9 mouse cellular contexts compared by ENCODE assay signal in the genomic region with DNA sequence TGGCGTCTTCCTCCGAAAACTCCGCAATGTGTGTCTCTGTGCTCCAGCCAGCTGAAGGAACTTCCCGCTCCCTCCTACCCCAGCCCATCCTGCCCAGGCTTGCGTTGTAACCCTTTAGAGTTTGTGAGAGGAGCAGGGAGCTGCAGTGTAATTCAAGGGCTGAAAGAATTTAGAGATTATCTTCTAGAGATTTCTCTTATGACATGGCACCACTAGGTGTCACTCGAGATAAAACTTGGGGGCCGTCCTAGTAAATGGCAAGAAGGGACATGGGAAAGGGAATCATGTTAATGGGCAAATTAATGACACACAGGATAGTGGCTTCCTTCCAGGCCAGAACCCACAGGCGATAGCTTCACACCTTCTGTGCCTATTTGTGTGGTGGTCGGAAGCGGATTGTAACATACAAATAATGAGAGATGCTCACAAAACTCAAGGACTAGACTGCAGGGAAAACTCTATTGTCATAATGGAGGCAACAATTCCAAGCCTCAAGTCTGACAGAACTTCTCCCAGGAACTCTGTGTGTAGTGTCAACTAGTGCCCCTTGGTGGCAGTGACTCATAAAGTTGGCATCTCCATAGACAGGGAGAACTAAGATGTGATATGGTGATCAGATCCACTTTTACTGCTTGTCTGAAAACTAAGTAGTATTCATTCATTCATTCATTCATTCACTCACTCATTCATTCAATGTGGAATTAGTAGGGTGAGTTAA. TPM values are rescaled to one million over a fixed set of nuclear protein-coding genes. Genes with fewer than 3 reads are reported as not detected.
DNase-seq lines count a peak whose midpoint lies in the region; ATAC-seq and TF ChIP-seq lines count a peak whose summit lies in the region.
"Had no signal": no experiment of that assay in that cellular context is flagged by ENCODE, and none has a peak within 500 bp of the region (broad histone marks: within the 10 kb centered on the region; RNA-seq: fewer than 3 reads in every experiment).

No protein-coding gene starts in this region.

- H3K4me2 ChIP-seq in midbrain, embryonic 16.5 days (ENCODE audit: low read length), result no peak overlapping the region
- no peak overlapping the region for H3K4me2 ChIP-seq in embryonic facial prominence, embryonic 11.5 days (ENCODE audit: low read depth, low read length)
- H3K4me2 ChIP-seq in lung, postnatal 0 days (replicated peaks; ENCODE audit: low read depth, low read length), result no peak overlapping the region

- H3K4me3 ChIP-seq in midbrain, embryonic 10.5 days, result no peak overlapping the region
- no peak overlapping the region for H3K4me3 ChIP-seq in midbrain, embryonic 16.5 days (ENCODE audit: low read depth, low read length)
- no peak overlapping the region for H3K4me3 ChIP-seq in embryonic facial prominence, embryonic 11.5 days (ENCODE audit: low read depth, low read length)
- H3K4me3 ChIP-seq in lung, postnatal 0 days (ENCODE audit: low read depth, low read length), result no peak overlapping the region
- no peak overlapping the region for H3K4me3 ChIP-seq in small intestine, adult 2 months (ENCODE audit: low read depth, low read length)

- ATAC-seq in midbrain, embryonic 16.5 days, result no peak
- 0 out of 2 replicates have a peak, but pooled peaks have one; percentile 48 for ATAC-seq in embryonic facial prominence, embryonic 11.5 days (replicated peaks; ENCODE audit: insufficient number of reproducible peaks, low FRiP score, low TSS enrichment, low read depth)
- ATAC-seq in lung, postnatal 0 days, result no peak

- no peaks in the 10 kb centered on the region for H3K4me1 ChIP-seq in midbrain, embryonic 10.5 days
- no peaks in the 10 kb centered on the region for H3K4me1 ChIP-seq in midbrain, embryonic 16.5 days (ENCODE audit: control insufficient read depth, insufficient read depth, low read length)
- H3K4me1 ChIP-seq in embryonic facial prominence, embryonic 11.5 days (ENCODE audit: control insufficient read depth, insufficient read depth, low read length), result no peaks in the 10 kb centered on the region
- no peaks in the 10 kb centered on the region for H3K4me1 ChIP-seq in lung, postnatal 0 days (ENCODE audit: insufficient read depth, low read depth, low read length)
- H3K4me1 ChIP-seq in small intestine, adult 2 months (ENCODE audit: control insufficient read depth, insufficient read depth, insufficient read length, low read length), result no peaks in the 10 kb centered on the region

- no peaks in the 10 kb centered on the region for H3K9me3 ChIP-seq in midbrain, embryonic 10.5 days (replicated peaks)
- H3K9me3 ChIP-seq in midbrain, embryonic 16.5 days (replicated peaks; ENCODE audit: control insufficient read depth, low read length, poor library complexity, severe bottlenecking), result no peaks in the 10 kb centered on the region
- H3K9me3 ChIP-seq in embryonic facial prominence, embryonic 11.5 days (replicated peaks; ENCODE audit: control insufficient read depth, low read length), result no peaks in the 10 kb centered on the region
- H3K9me3 ChIP-seq in lung, postnatal 0 days (ENCODE audit: low read length), result no peaks in the 10 kb centered on the region

- peak; percentile 57 for TF ChIP-seq CTCF in lung, postnatal 0 days (IDR thresholded peaks at IDR 0.05)
- TF ChIP-seq CTCF in small intestine, adult 2 months (IDR thresholded peaks at IDR 0.05; ENCODE audit: extremely low read depth, insufficient read length, insufficient replicate concordance, low read depth, low read length), result peak; percentile 17; the same call in 1 of the 2 replicates

- no peaks in the 10 kb centered on the region for H3K36me3 ChIP-seq in midbrain, embryonic 10.5 days
- no peaks in the 10 kb centered on the region for H3K36me3 ChIP-seq in midbrain, embryonic 16.5 days (ENCODE audit: control insufficient read depth, insufficient read depth, low read length)
- no peaks in the 10 kb centered on the region for H3K36me3 ChIP-seq in embryonic facial prominence, embryonic 11.5 days (replicated peaks; ENCODE audit: control insufficient read depth, insufficient read depth, low read depth, low read length)
- no peaks in the 10 kb centered on the region for H3K36me3 ChIP-seq in lung, postnatal 0 days (ENCODE audit: insufficient read depth, low read length)
- H3K36me3 ChIP-seq in small intestine, adult 2 months (ENCODE audit: control insufficient read depth, insufficient read depth, low read length), result no peaks in the 10 kb centered on the region

- WGBS in midbrain, embryonic 10.5 days, result 61% methylated on average over 10 of the region's 10 CpGs
- WGBS in midbrain, embryonic 16.5 days, result 60% methylated on average over 10 of the region's 10 CpGs
- WGBS in embryonic facial prominence, embryonic 11.5 days, result 51% methylated on average over 10 of the region's 10 CpGs
- 41% methylated on average over 10 of the region's 10 CpGs for WGBS in lung, postnatal 0 days
- 46% methylated on average over 10 of the region's 10 CpGs for WGBS in small intestine, adult 2 months

- no peak overlapping the region for H3K9ac ChIP-seq in midbrain, embryonic 16.5 days (ENCODE audit: low read depth, low read length)
- no peak overlapping the region for H3K9ac ChIP-seq in embryonic facial prominence, embryonic 11.5 days (replicated peaks; ENCODE audit: low read length)
- no peak overlapping the region for H3K9ac ChIP-seq in lung, postnatal 0 days (replicated peaks; ENCODE audit: low read depth)

- no peak for TF ChIP-seq EP300 in lung, postnatal 0 days (IDR thresholded peaks at IDR 0.05)

- H3K27me3 ChIP-seq in midbrain, embryonic 10.5 days (ENCODE audit: low read depth, poor library complexity, severe bottlenecking), result no peaks in the 10 kb centered on the region
- H3K27me3 ChIP-seq in midbrain, embryonic 16.5 days (ENCODE audit: control insufficient read depth, insufficient read depth, low read depth, low read length), result no peaks in the 10 kb centered on the region
- H3K27me3 ChIP-seq in embryonic facial prominence, embryonic 11.5 days (ENCODE audit: control insufficient read depth, insufficient read depth, low read length), result no peaks in the 10 kb centered on the region
- no peaks in the 10 kb centered on the region for H3K27me3 ChIP-seq in lung, postnatal 0 days (replicated peaks; ENCODE audit: insufficient read depth, low read length)
- H3K27me3 ChIP-seq in small intestine, adult 2 months (ENCODE audit: control insufficient read depth, insufficient read depth, low read length), result no peaks in the 10 kb centered on the region

- H3K27ac ChIP-seq in midbrain, embryonic 10.5 days (replicated peaks), result no peak overlapping the region
- H3K27ac ChIP-seq in midbrain, embryonic 16.5 days (ENCODE audit: low read length), result no peak overlapping the region
- H3K27ac ChIP-seq in embryonic facial prominence, embryonic 11.5 days (replicated peaks; ENCODE audit: low read depth, low read length), result no peak overlapping the region
- no peak overlapping the region for H3K27ac ChIP-seq in lung, postnatal 0 days (ENCODE audit: low read length)
- no peak overlapping the region for H3K27ac ChIP-seq in small intestine, adult 2 months (ENCODE audit: insufficient read depth, low read depth, low read length)

- TF ChIP-seq POLR2A in small intestine, adult 2 months (IDR thresholded peaks at IDR 0.05; ENCODE audit: low read depth, low read length), result no peak

- peak; percentile 21 for DNase-seq in midbrain, embryonic 10.5 days (ENCODE audit: low spot score)
- DNase-seq in adrenal gland, postnatal 36 days, result peak; percentile 4 to 23
- DNase-seq in embryonic facial prominence, embryonic 11.5 days (ENCODE audit: low spot score), result peak; percentile 79
- DNase-seq in kidney, postnatal 10 days, result peak; percentile 57
- peak; percentile 50 for DNase-seq in lung, postnatal 0 days (ENCODE audit: low spot score)

RNA-seq across cellular contexts. Expression of a gene that starts 6.1 kb away (rescaled TPM):
- polyA plus RNA-seq in midbrain, embryonic 10.5 days (2016; fragmentation: Nextera tagmentation; extraction: Ambion mirVana), result not detected in 2 replicates
- not detected in 2 replicates for polyA plus RNA-seq in midbrain, embryonic 16.5 days (2015; fragmentation: Nextera tagmentation; extraction: Ambion mirVana)
- total RNA-seq in adrenal gland, postnatal 36 days (2021), result not detected
- polyA plus RNA-seq in embryonic facial prominence, embryonic 11.5 days (2014; fragmentation: Nextera tagmentation; extraction: Ambion mirVana), result not detected in 2 replicates
- not detected in 2 replicates for polyA plus RNA-seq in lung, postnatal 0 days (2015; fragmentation: Nextera tagmentation; extraction: Ambion mirVana)
- polyA plus RNA-seq in small intestine, adult 2 months (2012; rRNA removed), result not detected in 2 replicates
- total RNA-seq: gastrocnemius, postnatal 4 days had no signal
- polyA plus RNA-seq: neural tube, embryonic 14.5 days had no signal

Comparison
In these comparisons a context has a peak if more than half of its experiments do, and no peak if none do; other contexts are left out.
1. DNase-seq: peak in every context shown above with its lines; median percentile 79 in embryonic facial prominence, embryonic 11.5 days; 57 in kidney, postnatal 10 days; 50 in lung, postnatal 0 days; 21 in midbrain, embryonic 10.5 days; 14 in adrenal gland, postnatal 36 days.